Mouse (Mus musculus): ENCODE data around the gene Afg3l1. TPM values are rescaled to one million over a fixed set of nuclear protein-coding genes. Genes with fewer than 3 reads are reported as not detected.
A peak's percentile ranks its signal among the peaks of the same experiment; 100 is the strongest.

Gene Afg3l1
- polyA plus RNA-seq, 1 experiment, result 16.6 TPM

GRCm38 (mm10) chr8:123507153-123507552 lies 29.4 kb downstream of the Afg3l1 start:
- no peak for TF ChIP-seq POLR2A (IDR thresholded peaks at IDR 0.05; ENCODE audit: low read depth, low read length)
- no peak for TF ChIP-seq CTCF (IDR thresholded peaks at IDR 0.05; ENCODE audit: extremely low read depth, insufficient read length, insufficient replicate concordance, low read depth, low read length)
- 97% methylated on average over 5 of the region's 5 CpGs for WGBS
- no peaks in the 10 kb centered on the region; the same call in 1 of the 2 replicates for H3K4me1 ChIP-seq (ENCODE audit: control insufficient read depth, insufficient read depth, insufficient read length, low read length)
- H3K27ac ChIP-seq (ENCODE audit: insufficient read depth, low read depth, low read length), result no peak overlapping the region
- no peaks in the 10 kb centered on the region for H3K27me3 ChIP-seq (ENCODE audit: control insufficient read depth, insufficient read depth, low read length)
- H3K4me3 ChIP-seq (ENCODE audit: low read depth, low read length), result no peak overlapping the region
- peaks cover 17% of the 10 kb centered on the region for H3K36me3 ChIP-seq (ENCODE audit: control insufficient read depth, insufficient read depth, low read length)

GRCm38 (mm10) chr8:123510819-123511218 lies 33.1 kb downstream of the Afg3l1 start:
- H3K4me1 ChIP-seq (ENCODE audit: control insufficient read depth, insufficient read depth, insufficient read length, low read length), result no peaks in the 10 kb centered on the region
- no peak for TF ChIP-seq POLR2A (IDR thresholded peaks at IDR 0.05; ENCODE audit: low read depth, low read length)
- TF ChIP-seq CTCF (IDR thresholded peaks at IDR 0.05; ENCODE audit: extremely low read depth, insufficient read length, insufficient replicate concordance, low read depth, low read length), result no peak
- H3K27me3 ChIP-seq (ENCODE audit: control insufficient read depth, insufficient read depth, low read length), result peaks cover 29% of the 10 kb centered on the region
- H3K4me3 ChIP-seq (ENCODE audit: low read depth, low read length), result no peak overlapping the region
- WGBS, result 61% methylated on average over 5 of the region's 5 CpGs
- peaks cover 5% of the 10 kb centered on the region for H3K36me3 ChIP-seq (ENCODE audit: control insufficient read depth, insufficient read depth, low read length)
- H3K27ac ChIP-seq (ENCODE audit: insufficient read depth, low read depth, low read length), result no peak overlapping the region

- WGBS, result 3% methylated on average over 9 of the region's 9 CpGs
- H3K36me3 ChIP-seq (ENCODE audit: control insufficient read depth, insufficient read depth, low read length), result no peaks in the 10 kb centered on the region; the same call in 1 of the 2 replicates
- TF ChIP-seq POLR2A (IDR thresholded peaks at IDR 0.05; ENCODE audit: low read depth, low read length) (no peak), CTCF (IDR thresholded peaks at IDR 0.05; ENCODE audit: extremely low read depth, insufficient read length, insufficient replicate concordance, low read depth, low read length) (no peak)
- no peak overlapping the region for H3K27ac ChIP-seq (ENCODE audit: insufficient read depth, low read depth, low read length)
- H3K4me1 ChIP-seq (ENCODE audit: control insufficient read depth, insufficient read depth, insufficient read length, low read length), result peaks cover 2% of the 10 kb centered on the region; the same call in 1 of the 2 replicates
- H3K27me3 ChIP-seq (ENCODE audit: control insufficient read depth, insufficient read depth, low read length), result peaks cover 33% of the 10 kb centered on the region
- no peak overlapping the region for H3K4me3 ChIP-seq (ENCODE audit: low read depth, low read length)
These were observed 36.4 kb downstream of the Afg3l1 start for GRCm38 (mm10) chr8:123514136-123514535.

- Histone ChIP-seq H3K27ac (ENCODE audit: insufficient read depth, low read depth, low read length) (no peak within 1 kb of the TSS), H3K36me3 (ENCODE audit: control insufficient read depth, insufficient read depth, low read length) (no peaks in the 10 kb centered on the region), H3K4me1 (ENCODE audit: control insufficient read depth, insufficient read depth, insufficient read length, low read length) (peaks cover 7% of the 10 kb centered on the region; the same call in 1 of the 2 replicates), H3K4me3 (ENCODE audit: low read depth, low read length) (peak within 1 kb of the TSS; percentile 56), H3K27me3 (ENCODE audit: control insufficient read depth, insufficient read depth, low read length) (peaks cover 33% of the 10 kb centered on the region)
- under 1% methylated on average over 62 of the region's 63 CpGs for WGBS
- TF ChIP-seq CTCF (IDR thresholded peaks at IDR 0.05; ENCODE audit: extremely low read depth, insufficient read length, insufficient replicate concordance, low read depth, low read length) (no peak), POLR2A (IDR thresholded peaks at IDR 0.05; ENCODE audit: low read depth, low read length) (no peak)
These were observed 37.3 kb downstream of the Afg3l1 start, which contains the start of gene Dbndd1 for GRCm38 (mm10) chr8:123514781-123515539. Gene Dbndd1 (minus strand): TSS chr8:123515463.

GRCm38 (mm10) chr8:123515540-123515897 lies 37.8 kb downstream of the Afg3l1 start:
- Histone ChIP-seq H3K4me3 (ENCODE audit: low read depth, low read length) (no peak overlapping the region), H3K27ac (ENCODE audit: insufficient read depth, low read depth, low read length) (no peak overlapping the region), H3K4me1 (ENCODE audit: control insufficient read depth, insufficient read depth, insufficient read length, low read length) (peaks cover 7% of the 10 kb centered on the region; the same call in 1 of the 2 replicates), H3K27me3 (ENCODE audit: control insufficient read depth, insufficient read depth, low read length) (peaks cover 33% of the 10 kb centered on the region), H3K36me3 (ENCODE audit: control insufficient read depth, insufficient read depth, low read length) (no peaks in the 10 kb centered on the region)
- no peak for TF ChIP-seq CTCF (IDR thresholded peaks at IDR 0.05; ENCODE audit: extremely low read depth, insufficient read length, insufficient replicate concordance, low read depth, low read length)
- TF ChIP-seq POLR2A (IDR thresholded peaks at IDR 0.05; ENCODE audit: low read depth, low read length), result no peak
- 2% methylated on average over 11 of the region's 11 CpGs for WGBS

GRCm38 (mm10) chr8:123516596-123516995 lies 38.9 kb downstream of the Afg3l1 start:
- no peak for TF ChIP-seq CTCF (IDR thresholded peaks at IDR 0.05; ENCODE audit: extremely low read depth, insufficient read length, insufficient replicate concordance, low read depth, low read length)
- no peak for TF ChIP-seq POLR2A (IDR thresholded peaks at IDR 0.05; ENCODE audit: low read depth, low read length)
- WGBS, result 44% methylated on average over 2 of the region's 2 CpGs
- Histone ChIP-seq H3K4me1 (ENCODE audit: control insufficient read depth, insufficient read depth, insufficient read length, low read length) (peaks cover 7% of the 10 kb centered on the region; the same call in 1 of the 2 replicates), H3K4me3 (ENCODE audit: low read depth, low read length) (no peak overlapping the region), H3K27me3 (ENCODE audit: control insufficient read depth, insufficient read depth, low read length) (peaks cover 33% of the 10 kb centered on the region), H3K36me3 (ENCODE audit: control insufficient read depth, insufficient read depth, low read length) (no peaks in the 10 kb centered on the region), H3K27ac (ENCODE audit: insufficient read depth, low read depth, low read length) (no peak overlapping the region)

GRCm38 (mm10) chr8:123518172-123518571 lies 40.5 kb downstream of the Afg3l1 start:
- Histone ChIP-seq H3K4me1 (ENCODE audit: control insufficient read depth, insufficient read depth, insufficient read length, low read length) (peaks cover 7% of the 10 kb centered on the region; the same call in 1 of the 2 replicates), H3K36me3 (ENCODE audit: control insufficient read depth, insufficient read depth, low read length) (peaks cover 3% of the 10 kb centered on the region; the same call in 1 of the 2 replicates), H3K27me3 (ENCODE audit: control insufficient read depth, insufficient read depth, low read length) (peaks cover 29% of the 10 kb centered on the region), H3K27ac (ENCODE audit: insufficient read depth, low read depth, low read length) (no peak overlapping the region), H3K4me3 (ENCODE audit: low read depth, low read length) (peak overlapping the region; percentile 90)
- TF ChIP-seq POLR2A (IDR thresholded peaks at IDR 0.05; ENCODE audit: low read depth, low read length), result no peak
- no peak for TF ChIP-seq CTCF (IDR thresholded peaks at IDR 0.05; ENCODE audit: extremely low read depth, insufficient read length, insufficient replicate concordance, low read depth, low read length)
- WGBS, result 26% methylated on average over 10 of the region's 10 CpGs
